Mouse (Mus musculus) kidney, adult 2 months (tissue): ENCODE results near the gene Gab1. TPM values are rescaled to one million over a fixed set of nuclear protein-coding genes. Genes with fewer than 3 reads are reported as not detected.

Experiments
- DNase-seq: peaks from one replicate; pipeline ENCODE4 v3.0.0; 2021
- H3K27ac ChIP-seq: fragments of 200-500 bp; 2 replicates; pipeline ENCODE4 v1.5.1; 2012; ENCODE audit warnings: low read depth, low read length, control low read depth, inconsistent platforms; ENCODE audit not compliant: insufficient read depth
- H3K27me3 ChIP-seq: fragments of 200-500 bp; replicated peaks from 2 replicates; pipeline ENCODE4 v1.6.1; 2012; ENCODE audit warnings: mild to moderate bottlenecking, moderate library complexity, low read length, inconsistent platforms; ENCODE audit not compliant: control insufficient read depth, insufficient read depth
- H3K36me3 ChIP-seq: fragments of 200-500 bp; 2 replicates; pipeline ENCODE4 v1.6.1; 2012; ENCODE audit warnings: mild to moderate bottlenecking, moderate library complexity, low read length, inconsistent platforms; ENCODE audit not compliant: control insufficient read depth, insufficient read depth
- H3K4me1 ChIP-seq: fragments of 200-500 bp; 2 replicates; pipeline ENCODE4 v1.6.1; 2011; ENCODE audit warnings: low read length; ENCODE audit not compliant: control insufficient read depth, insufficient read depth
- H3K4me3 ChIP-seq: fragments of 200-500 bp; 2 replicates; pipeline ENCODE4 v1.5.1; 2011; ENCODE audit warnings: mild to moderate bottlenecking, low read depth, low read length, control low read depth; ENCODE audit not compliant: insufficient read depth
- CTCF ChIP-seq: fragments of 200-500 bp; conservative IDR thresholded peaks from 2 replicates; pipeline ENCODE4 v1.5.1; 2011; ENCODE audit warnings: low read depth, mild to moderate bottlenecking, control low read depth, low read length, moderate library complexity, mixed read lengths; ENCODE audit not compliant: insufficient read depth, insufficient read length
- POLR2A ChIP-seq: fragments of 200-500 bp; IDR thresholded peaks from one replicate; pipeline ENCODE4 v1.6.1; 2011; ENCODE audit warnings: low read depth, low read length, control low read depth
- WGBS: fragments of 180-500 bp; shearing (Covaris S2); methylation state at CpG from one replicate; pipeline ENCODE4 v1.1.7; 2018; 5-methylcytosine and 5-hydroxymethylcytosine counted together
- polyA plus RNA-seq: library from polyadenylated mRNA; depleted of rRNA; stranded (reverse); fragments of >200 nt; gene quantifications from 2 replicates; pipeline ENCODE4 v1.2.3, GENCODE M21; 2012

The Gab1 gene
- polyA plus RNA-seq, 1 experiment: 24.6 TPM

GRCm38 (mm10) chr8:80842514-80842913 lies 37.8 kb downstream of the Gab1 start:
- no peak for TF ChIP-seq CTCF
- no peaks in the 10 kb centered on the region for H3K27me3 ChIP-seq
- no peak overlapping the region for H3K4me3 ChIP-seq
- H3K27ac ChIP-seq: no peak overlapping the region
- H3K36me3 ChIP-seq: no peaks in the 10 kb centered on the region
- no peak for DNase-seq
- WGBS: 92% methylated on average over 3 of the region's 3 CpGs
- H3K4me1 ChIP-seq: peaks cover 8% of the 10 kb centered on the region; the same call in 1 of the 2 replicates

- no peak for TF ChIP-seq CTCF
- TF ChIP-seq POLR2A: no peak
- H3K27me3 ChIP-seq: no peaks in the 10 kb centered on the region
- H3K4me1 ChIP-seq: peaks cover 20% of the 10 kb centered on the region
- no peak overlapping the region for H3K4me3 ChIP-seq
- no peak overlapping the region for H3K27ac ChIP-seq
- WGBS: 67% methylated on average over 6 of the region's 6 CpGs
- no peaks in the 10 kb centered on the region for H3K36me3 ChIP-seq
- no peak for DNase-seq
Measured at GRCm38 (mm10) chr8:80840090-80840489, 40.2 kb downstream of the Gab1 start.

GRCm38 (mm10) chr8:80838199-80838598 lies 42.1 kb downstream of the Gab1 start:
- peak; percentile 95 for DNase-seq
- Histone ChIP-seq H3K4me1 (peaks cover 29% of the 10 kb centered on the region), H3K36me3 (no peaks in the 10 kb centered on the region), H3K4me3 (no peak overlapping the region), H3K27me3 (no peaks in the 10 kb centered on the region), H3K27ac (peak overlapping the region; percentile 72)
- TF ChIP-seq CTCF: no peak
- TF ChIP-seq POLR2A: no peak
- WGBS: 14% methylated on average over 6 of the region's 6 CpGs

- Histone ChIP-seq H3K27me3 (no peaks in the 10 kb centered on the region), H3K36me3 (no peaks in the 10 kb centered on the region), H3K4me3 (peak overlapping the region; percentile 32), H3K4me1 (peaks cover 47% of the 10 kb centered on the region), H3K27ac (peak overlapping the region; percentile 96)
- DNase-seq: peak; percentile 73
- WGBS: 49% methylated on average over 6 of the region's 6 CpGs
- TF ChIP-seq POLR2A (no peak), CTCF (no peak)
Measured at GRCm38 (mm10) chr8:80835401-80835800, 44.9 kb downstream of the Gab1 start.

- H3K36me3 ChIP-seq: no peaks in the 10 kb centered on the region
- H3K27me3 ChIP-seq: no peaks in the 10 kb centered on the region
- H3K4me1 ChIP-seq: peaks cover 51% of the 10 kb centered on the region
- no peak for TF ChIP-seq POLR2A
- peak; percentile 75 for DNase-seq
- H3K4me3 ChIP-seq: no peak overlapping the region
- peak overlapping the region; percentile 47 for H3K27ac ChIP-seq
- 31% methylated on average over 4 of the region's 4 CpGs for WGBS
Measured at GRCm38 (mm10) chr8:80834443-80834842, 45.9 kb downstream of the Gab1 start.

GRCm38 (mm10) chr8:80832534-80832933 lies 47.8 kb downstream of the Gab1 start:
- no peaks in the 10 kb centered on the region for H3K27me3 ChIP-seq
- DNase-seq: no peak
- no peak overlapping the region for H3K4me3 ChIP-seq
- H3K4me1 ChIP-seq: peaks cover 49% of the 10 kb centered on the region
- H3K27ac ChIP-seq: no peak overlapping the region
- H3K36me3 ChIP-seq: no peaks in the 10 kb centered on the region
- TF ChIP-seq POLR2A: no peak
- TF ChIP-seq CTCF: no peak

GRCm38 (mm10) chr8:80831876-80832524 lies 48.3 kb downstream of the Gab1 start:
- TF ChIP-seq CTCF (no peak), POLR2A (no peak)
- Histone ChIP-seq H3K27ac (no peak overlapping the region), H3K27me3 (no peaks in the 10 kb centered on the region), H3K4me3 (no peak overlapping the region), H3K4me1 (peaks cover 46% of the 10 kb centered on the region), H3K36me3 (no peaks in the 10 kb centered on the region)
- DNase-seq: peak; percentile 48
- WGBS: 71% methylated on average over 5 of the region's 5 CpGs
